Mouse (Mus musculus): ENCODE results near the gene Hk1. TPM values are rescaled to one million over a fixed set of nuclear protein-coding genes. Genes with fewer than 3 reads are reported as not detected.
"Not testable (repeated sequence)": the region's sequence is repeated elsewhere in the genome, so short reads cannot be mapped to it uniquely, and the experiment has no call there.

Hk1 gene
- polyA plus RNA-seq, 1 experiment from 2014 or later, result 19.9 TPM

GRCm38 (mm10) chr10:62322821-62323220 lies 56.9 kb downstream of the Hk1 start:
- not testable (repeated sequence) for H3K4me1 ChIP-seq (ENCODE audit: control insufficient read depth, insufficient read depth, low read length); H3K27ac ChIP-seq (replicated peaks; ENCODE audit: low read depth, low read length); H3K36me3 ChIP-seq (replicated peaks; ENCODE audit: control insufficient read depth, insufficient read depth, low read depth, low read length); ATAC-seq (replicated peaks; ENCODE audit: insufficient number of reproducible peaks, low FRiP score, low TSS enrichment, low read depth); H3K9ac ChIP-seq (replicated peaks; ENCODE audit: low read length); H3K4me3 ChIP-seq (ENCODE audit: low read depth, low read length); H3K4me2 ChIP-seq (ENCODE audit: low read depth, low read length); DNase-seq (ENCODE audit: low spot score); H3K9me3 ChIP-seq (replicated peaks; ENCODE audit: control insufficient read depth, low read length); H3K27me3 ChIP-seq (ENCODE audit: control insufficient read depth, insufficient read depth, low read length)
- WGBS, result 91% methylated on average over 8 of the region's 8 CpGs

DNA sequence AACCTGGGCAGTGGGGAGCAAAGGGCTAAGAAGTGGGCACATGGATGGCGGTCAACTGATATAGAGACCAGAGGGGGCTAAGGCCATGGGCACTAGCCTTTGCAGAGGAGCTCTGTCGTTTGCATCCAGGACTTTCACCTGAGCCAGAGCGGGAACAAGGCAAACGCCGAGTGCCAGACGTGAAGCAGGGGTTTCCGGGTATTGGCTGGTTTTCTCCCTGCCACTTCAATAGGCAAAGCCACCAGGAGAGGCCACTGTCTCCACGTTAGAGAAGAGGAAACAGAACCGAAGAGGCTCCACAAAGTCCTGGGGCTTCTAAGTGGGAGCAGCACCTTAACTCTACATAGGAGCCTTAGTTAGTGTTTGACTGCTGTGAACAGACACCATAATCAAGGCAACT lies 58.3 kb downstream of the Hk1 start:
- no peak for ATAC-seq (replicated peaks; ENCODE audit: insufficient number of reproducible peaks, low FRiP score, low TSS enrichment, low read depth)
- H3K4me1 ChIP-seq (ENCODE audit: control insufficient read depth, insufficient read depth, low read length), result no peaks in the 10 kb centered on the region
- 76% methylated on average over 9 of the region's 9 CpGs for WGBS

GRCm38 (mm10) chr10:62320402-62320978 lies 59.2 kb downstream of the Hk1 start:
- H3K9ac ChIP-seq (replicated peaks; ENCODE audit: low read length), result no peak overlapping the region
- no peaks in the 10 kb centered on the region for H3K36me3 ChIP-seq (replicated peaks; ENCODE audit: control insufficient read depth, insufficient read depth, low read depth, low read length)
- no peaks in the 10 kb centered on the region for H3K9me3 ChIP-seq (replicated peaks; ENCODE audit: control insufficient read depth, low read length)
- ATAC-seq (replicated peaks; ENCODE audit: insufficient number of reproducible peaks, low FRiP score, low TSS enrichment, low read depth) (no peak; the same call in 1 of the 2 replicates), DNase-seq (ENCODE audit: low spot score) (no peak)
- H3K4me1 ChIP-seq (ENCODE audit: control insufficient read depth, insufficient read depth, low read length), result no peaks in the 10 kb centered on the region
- H3K27ac ChIP-seq (replicated peaks; ENCODE audit: low read depth, low read length), result no peak overlapping the region
- no peak overlapping the region for H3K4me2 ChIP-seq (ENCODE audit: low read depth, low read length)
- H3K27me3 ChIP-seq (ENCODE audit: control insufficient read depth, insufficient read depth, low read length), result no peaks in the 10 kb centered on the region
- H3K4me3 ChIP-seq (ENCODE audit: low read depth, low read length), result no peak overlapping the region
- WGBS, result 86% methylated on average over 9 of the region's 9 CpGs

More for the DNA sequence above, 58.3 kb downstream of the Hk1 start:
- H3K4me3 ChIP-seq (ENCODE audit: low read depth, low read length), result no peak overlapping the region
- H3K9me3 ChIP-seq (replicated peaks; ENCODE audit: control insufficient read depth, low read length), result no peaks in the 10 kb centered on the region
- H3K36me3 ChIP-seq (replicated peaks; ENCODE audit: control insufficient read depth, insufficient read depth, low read depth, low read length), result no peaks in the 10 kb centered on the region
- H3K9ac ChIP-seq (replicated peaks; ENCODE audit: low read length), result no peak overlapping the region
- no peak for DNase-seq (ENCODE audit: low spot score)
- no peaks in the 10 kb centered on the region for H3K27me3 ChIP-seq (ENCODE audit: control insufficient read depth, insufficient read depth, low read length)
- H3K4me2 ChIP-seq (ENCODE audit: low read depth, low read length), result no peak overlapping the region
- no peak overlapping the region for H3K27ac ChIP-seq (replicated peaks; ENCODE audit: low read depth, low read length)

- H3K4me1 ChIP-seq (ENCODE audit: control insufficient read depth, insufficient read depth, low read length), result no peaks in the 10 kb centered on the region
- H3K4me2 ChIP-seq (ENCODE audit: low read depth, low read length), result no peak overlapping the region
- ATAC-seq (replicated peaks; ENCODE audit: insufficient number of reproducible peaks, low FRiP score, low TSS enrichment, low read depth) (no peak), DNase-seq (ENCODE audit: low spot score) (no peak)
- no peaks in the 10 kb centered on the region for H3K36me3 ChIP-seq (replicated peaks; ENCODE audit: control insufficient read depth, insufficient read depth, low read depth, low read length)
- no peaks in the 10 kb centered on the region for H3K9me3 ChIP-seq (replicated peaks; ENCODE audit: control insufficient read depth, low read length)
- no peak overlapping the region for H3K9ac ChIP-seq (replicated peaks; ENCODE audit: low read length)
- no peak overlapping the region for H3K27ac ChIP-seq (replicated peaks; ENCODE audit: low read depth, low read length)
- no peaks in the 10 kb centered on the region for H3K27me3 ChIP-seq (ENCODE audit: control insufficient read depth, insufficient read depth, low read length)
- WGBS, result 82% methylated on average over 7 of the region's 7 CpGs
- H3K4me3 ChIP-seq (ENCODE audit: low read depth, low read length), result no peak overlapping the region
Observed at GRCm38 (mm10) chr10:62319154-62319553, 60.6 kb downstream of the Hk1 start.

GRCm38 (mm10) chr10:62316467-62316866 lies 63.2 kb downstream of the Hk1 start:
- DNase-seq (ENCODE audit: low spot score) (no peak), ATAC-seq (replicated peaks; ENCODE audit: insufficient number of reproducible peaks, low FRiP score, low TSS enrichment, low read depth) (no peak)
- no peak overlapping the region for H3K4me2 ChIP-seq (ENCODE audit: low read depth, low read length)
- no peaks in the 10 kb centered on the region for H3K36me3 ChIP-seq (replicated peaks; ENCODE audit: control insufficient read depth, insufficient read depth, low read depth, low read length)
- WGBS, result 73% methylated on average over 8 of the region's 8 CpGs
- no peaks in the 10 kb centered on the region for H3K4me1 ChIP-seq (ENCODE audit: control insufficient read depth, insufficient read depth, low read length)
- H3K9me3 ChIP-seq (replicated peaks; ENCODE audit: control insufficient read depth, low read length), result no peaks in the 10 kb centered on the region
- no peaks in the 10 kb centered on the region for H3K27me3 ChIP-seq (ENCODE audit: control insufficient read depth, insufficient read depth, low read length)
- no peak overlapping the region for H3K9ac ChIP-seq (replicated peaks; ENCODE audit: low read length)
- no peak overlapping the region for H3K4me3 ChIP-seq (ENCODE audit: low read depth, low read length)
- H3K27ac ChIP-seq (replicated peaks; ENCODE audit: low read depth, low read length), result no peak overlapping the region

DNA sequence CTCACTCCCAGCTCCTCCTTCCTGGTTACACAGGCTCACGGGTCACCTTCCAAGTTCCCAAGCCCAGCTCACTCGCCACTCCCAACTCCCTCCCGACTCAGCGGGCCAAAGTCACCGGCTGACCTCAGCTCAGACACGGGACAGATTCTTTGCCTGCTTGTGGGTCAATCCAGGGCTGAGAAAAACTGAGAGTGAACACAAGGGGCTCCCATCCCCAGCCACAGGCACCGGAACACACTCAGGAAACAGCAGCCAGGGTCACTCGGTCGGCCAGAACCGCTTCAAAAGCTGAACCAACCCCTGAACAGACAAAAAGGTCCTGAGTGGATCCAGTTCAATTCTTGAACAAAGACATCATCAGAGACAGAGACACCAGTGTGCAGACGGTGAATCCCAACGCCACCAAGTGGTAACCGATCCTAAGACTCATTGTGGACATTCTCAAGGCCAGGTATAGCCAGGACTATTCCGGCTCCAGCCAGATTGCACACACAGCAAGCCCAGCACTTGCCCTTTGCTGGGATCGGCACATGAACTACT lies 65.8 kb downstream of the Hk1 start:
- Histone ChIP-seq H3K36me3 (replicated peaks; ENCODE audit: control insufficient read depth, insufficient read depth, low read depth, low read length) (no peaks in the 10 kb centered on the region), H3K4me1 (ENCODE audit: control insufficient read depth, insufficient read depth, low read length) (no peaks in the 10 kb centered on the region), H3K27me3 (ENCODE audit: control insufficient read depth, insufficient read depth, low read length) (no peaks in the 10 kb centered on the region), H3K4me3 (ENCODE audit: low read depth, low read length) (no peak overlapping the region), H3K9ac (replicated peaks; ENCODE audit: low read length) (peak overlapping the region; percentile 22; the same call in 1 of the 2 replicates), H3K4me2 (ENCODE audit: low read depth, low read length) (no peak overlapping the region), H3K9me3 (replicated peaks; ENCODE audit: control insufficient read depth, low read length) (no peaks in the 10 kb centered on the region), H3K27ac (replicated peaks; ENCODE audit: low read depth, low read length) (no peak overlapping the region)
- DNase-seq (ENCODE audit: low spot score) (no peak), ATAC-seq (replicated peaks; ENCODE audit: insufficient number of reproducible peaks, low FRiP score, low TSS enrichment, low read depth) (no peak)
- 56% methylated on average over 15 of the region's 15 CpGs for WGBS

DNA sequence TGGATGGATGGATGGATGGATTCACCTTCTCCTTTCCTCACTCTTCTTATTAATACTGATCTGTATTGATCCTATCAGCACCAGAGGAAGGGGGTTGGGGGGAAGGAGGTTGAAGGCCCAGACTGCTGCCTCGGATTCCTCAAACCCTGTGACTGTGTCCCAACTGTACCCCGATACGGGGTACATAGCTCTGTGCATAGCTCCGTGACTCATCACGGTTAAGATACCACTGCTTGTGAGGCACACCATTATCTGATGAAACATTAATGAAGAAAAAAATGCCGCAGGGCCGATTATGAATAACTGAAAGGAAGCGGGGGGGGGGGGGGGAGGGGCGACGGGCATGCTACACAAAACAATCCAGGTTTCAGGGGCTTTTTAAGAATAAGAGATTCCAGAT lies 66.6 kb downstream of the Hk1 start:
- H3K4me3 ChIP-seq (ENCODE audit: low read depth, low read length), result no peak overlapping the region
- DNase-seq (ENCODE audit: low spot score), result no peak
- no peaks in the 10 kb centered on the region for H3K27me3 ChIP-seq (ENCODE audit: control insufficient read depth, insufficient read depth, low read length)
- no peaks in the 10 kb centered on the region for H3K36me3 ChIP-seq (replicated peaks; ENCODE audit: control insufficient read depth, insufficient read depth, low read depth, low read length)
- H3K4me1 ChIP-seq (ENCODE audit: control insufficient read depth, insufficient read depth, low read length), result no peaks in the 10 kb centered on the region
- no peak overlapping the region for H3K9ac ChIP-seq (replicated peaks; ENCODE audit: low read length)
- H3K27ac ChIP-seq (replicated peaks; ENCODE audit: low read depth, low read length), result no peak overlapping the region
- H3K9me3 ChIP-seq (replicated peaks; ENCODE audit: control insufficient read depth, low read length), result no peaks in the 10 kb centered on the region
- H3K4me2 ChIP-seq (ENCODE audit: low read depth, low read length), result no peak overlapping the region
- ATAC-seq (replicated peaks; ENCODE audit: insufficient number of reproducible peaks, low FRiP score, low TSS enrichment, low read depth), result no peak
- 77% methylated on average over 10 of the region's 10 CpGs for WGBS

- DNase-seq (ENCODE audit: low spot score) (peak; percentile 20), ATAC-seq (replicated peaks; ENCODE audit: insufficient number of reproducible peaks, low FRiP score, low TSS enrichment, low read depth) (no peak)
- no peaks in the 10 kb centered on the region for H3K9me3 ChIP-seq (replicated peaks; ENCODE audit: control insufficient read depth, low read length)
- H3K4me3 ChIP-seq (ENCODE audit: low read depth, low read length), result no peak overlapping the region
- H3K36me3 ChIP-seq (replicated peaks; ENCODE audit: control insufficient read depth, insufficient read depth, low read depth, low read length), result no peaks in the 10 kb centered on the region
- no peak overlapping the region for H3K9ac ChIP-seq (replicated peaks; ENCODE audit: low read length)
- no peaks in the 10 kb centered on the region for H3K4me1 ChIP-seq (ENCODE audit: control insufficient read depth, insufficient read depth, low read length)
- no peak overlapping the region for H3K27ac ChIP-seq (replicated peaks; ENCODE audit: low read depth, low read length)
- H3K4me2 ChIP-seq (ENCODE audit: low read depth, low read length), result no peak overlapping the region
- no peaks in the 10 kb centered on the region for H3K27me3 ChIP-seq (ENCODE audit: control insufficient read depth, insufficient read depth, low read length)
- WGBS, result 47% methylated on average over 6 of the region's 6 CpGs
Observed at GRCm38 (mm10) chr10:62311464-62311863, 68.2 kb downstream of the Hk1 start.
